Mouse (Mus musculus) megakaryocyte-erythroid progenitor cell, adult 5-6 weeks (primary cell): ENCODE results near the gene Hba-a1. TPM values are rescaled to one million over a fixed set of nuclear protein-coding genes. Genes with fewer than 3 reads are reported as not detected.
"Not testable (repeated sequence)": the region's sequence is repeated elsewhere in the genome, so short reads cannot be mapped to it uniquely, and the experiment has no call there.

Experiments used
- ATAC-seq: replicated peaks from 2 replicates; pipeline ENCODE4 v1.8.0; 2016; ENCODE audit warnings: mild to moderate bottlenecking, inconsistent platforms; ENCODE audit not compliant: severe bottlenecking, poor library complexity, low FRiP score, low TSS enrichment
- total RNA-seq, 2 experiments: library from RNA; stranded (forward) in 1 of 2; stranded (reverse) in 1 of 2; fragments of 200-1000, 215-1000 nt in 1 of 2; fragments of >200 nt in 1 of 2; fragmentation: Nextera tagmentation in 1 of 2; gene quantifications; 2 replicates each; pipeline ENCODE4 v1.2.3; 2014 to 2017

Hba-a1 gene
- total RNA-seq, 2 experiments from 2014 or later: 99.3 to 247 TPM

- peak; percentile 66 for ATAC-seq
These were observed 3.6 kb downstream of the Hba-a1 start, which contains the start of gene Hbq1b for GRCm38 (mm10) chr11:32286695-32287492. TSS of gene Hbq1b (plus strand) at chr11:32286965.

GRCm38 (mm10) chr11:32287493-32287825 lies 4.1 kb downstream of the Hba-a1 start:
- ATAC-seq: no peak

- not testable (repeated sequence) for ATAC-seq
These were observed 9.5 kb downstream of the Hba-a1 start for GRCm38 (mm10) chr11:32292819-32293218.

- ATAC-seq: 0 out of 2 replicates have a peak, but pooled peaks have one; percentile 28
These were observed 10.2 kb downstream of the Hba-a1 start for GRCm38 (mm10) chr11:32293479-32293878.

DNA sequence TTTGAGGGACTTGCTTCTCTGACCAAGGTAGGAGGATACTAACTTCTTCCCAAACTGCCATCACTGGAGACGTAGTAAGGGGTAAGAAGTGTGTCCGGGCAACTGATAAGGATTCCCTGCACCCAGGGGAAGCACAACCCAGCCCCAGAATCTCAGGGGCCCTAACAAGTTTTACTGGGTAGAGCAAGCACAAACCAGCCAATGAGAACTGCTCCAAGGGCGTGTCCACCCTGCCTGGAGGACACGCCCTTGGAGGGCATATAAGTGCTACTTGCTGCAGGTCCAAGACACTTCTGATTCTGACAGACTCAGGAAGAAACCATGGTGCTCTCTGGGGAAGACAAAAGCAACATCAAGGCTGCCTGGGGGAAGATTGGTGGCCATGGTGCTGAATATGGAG lies 12.9 kb downstream of the Hba-a1 start, which contains the start of gene Hba-a2:
TSS of gene Hba-a2 (plus strand) at position 287 of the 400 bp plus-strand sequence.
- ATAC-seq: peak; percentile 93

GRCm38 (mm10) chr11:32297417-32297816 lies 14.1 kb downstream of the Hba-a1 start:
- not testable (repeated sequence) for ATAC-seq

- no peak for ATAC-seq
These were observed 14.7 kb downstream of the Hba-a1 start for GRCm38 (mm10) chr11:32297866-32298531.

DNA sequence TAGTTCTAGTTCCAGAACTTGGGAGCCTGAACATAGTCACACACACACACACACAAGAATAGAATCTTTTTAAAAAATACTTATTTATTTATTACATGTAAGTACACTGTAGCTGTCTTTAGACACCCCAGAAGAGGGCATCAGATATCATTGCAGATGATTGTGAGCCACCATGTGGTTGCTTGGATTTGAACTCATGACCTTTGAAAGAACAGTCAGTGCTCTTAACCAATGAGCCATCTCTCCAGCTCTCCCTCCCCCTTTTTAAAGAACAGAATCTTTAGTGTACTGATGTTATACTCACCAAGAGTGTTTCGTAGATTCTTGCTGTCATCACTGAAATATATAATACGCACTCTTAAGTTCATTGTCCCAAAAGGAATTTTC lies 15.2 kb downstream of the Hba-a1 start:
- no peak for ATAC-seq

- peak; percentile 46; the same call in 1 of the 2 replicates for ATAC-seq
These were observed 16.6 kb downstream of the Hba-a1 start, which contains the start of gene Hbq1a for GRCm38 (mm10) chr11:32299865-32300264. TSS of gene Hbq1a (plus strand) at chr11:32300069.

GRCm38 (mm10) chr11:32300279-32301267 lies 17.3 kb downstream of the Hba-a1 start:
- no peak for ATAC-seq

DNA sequence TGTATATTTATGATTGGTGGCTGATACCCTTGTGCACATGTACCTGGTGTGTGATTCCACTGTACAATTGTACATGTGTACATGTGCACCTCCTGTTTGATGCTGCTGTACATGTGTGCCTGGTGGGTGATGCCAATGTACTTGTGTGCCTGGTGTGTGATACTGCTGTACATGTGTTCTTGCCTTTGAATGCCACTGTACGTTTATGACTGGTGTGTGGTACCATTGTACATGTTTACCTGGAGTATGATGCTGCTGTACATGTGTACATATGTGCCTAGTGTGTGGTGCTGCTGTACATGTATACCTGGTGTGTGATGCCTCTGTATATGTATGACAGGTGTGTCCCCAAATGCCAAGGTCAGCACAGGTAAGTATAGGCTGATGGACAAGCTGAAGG lies 18.2 kb downstream of the Hba-a1 start:
- no peak for ATAC-seq

- ATAC-seq: no peak
These were observed 19.6 kb downstream of the Hba-a1 start for GRCm38 (mm10) chr11:32302824-32303419.

DNA sequence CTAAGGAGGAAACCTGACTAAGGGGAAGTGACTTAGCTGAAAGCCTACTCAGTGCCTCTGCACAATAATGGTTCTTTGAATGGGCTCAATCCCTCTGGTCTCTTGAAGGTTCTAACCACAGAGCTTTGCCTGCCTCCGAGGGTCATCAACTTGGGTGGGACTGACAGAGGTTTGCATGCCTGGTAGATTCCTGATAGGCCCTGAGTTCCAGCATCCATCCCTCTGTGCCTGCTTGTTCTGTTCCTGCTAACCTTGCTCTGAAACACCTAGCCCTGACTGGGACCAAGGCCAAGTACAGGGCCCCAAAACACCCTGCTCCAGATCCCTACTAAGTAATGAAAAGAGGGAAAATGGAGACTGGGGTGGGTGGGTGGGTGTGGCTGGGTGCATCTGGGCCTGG lies 20.1 kb downstream of the Hba-a1 start:
- ATAC-seq: no peak

- no peak for ATAC-seq
These were observed 23.7 kb downstream of the Hba-a1 start for GRCm38 (mm10) chr11:32307006-32307405.

DNA sequence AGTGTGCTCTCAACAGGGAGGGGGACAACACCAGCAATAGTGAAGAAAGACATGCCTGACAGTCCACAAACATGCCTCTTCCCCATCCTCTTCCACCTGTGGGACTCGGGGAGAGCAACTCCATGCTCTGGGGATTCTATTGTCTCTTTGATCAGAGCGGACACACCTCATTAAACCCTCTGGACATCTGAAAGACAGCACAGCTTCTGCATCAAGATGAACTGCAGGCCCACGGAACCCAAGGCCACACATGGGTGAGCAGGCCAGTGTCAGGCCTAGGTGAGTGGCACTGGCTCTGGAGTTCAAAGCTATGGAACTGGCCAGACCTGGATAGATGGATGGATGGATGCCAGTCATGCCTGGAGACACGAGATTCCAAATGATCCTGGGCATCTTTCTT lies 26.1 kb downstream of the Hba-a1 start:
- ATAC-seq: no peak

DNA sequence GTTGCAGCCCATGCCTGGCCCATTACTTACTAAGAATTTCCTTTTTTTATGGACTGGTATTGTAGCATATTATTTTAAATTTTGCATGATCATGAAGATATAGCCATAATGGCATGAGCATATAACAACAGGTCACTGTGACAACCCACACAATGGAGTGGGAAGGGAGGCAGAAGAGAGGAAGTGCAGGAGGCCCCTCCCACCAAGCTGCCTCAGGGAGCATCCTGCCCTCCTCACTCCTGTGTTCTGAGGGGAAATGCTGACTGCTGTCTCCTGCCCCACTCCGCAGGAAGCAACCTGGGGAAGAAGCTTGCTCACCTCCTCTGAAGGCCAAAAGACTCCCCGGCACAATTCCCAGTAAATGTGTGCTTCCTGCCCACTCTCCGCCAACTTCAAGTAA lies 26.6 kb downstream of the Hba-a1 start:
- no peak for ATAC-seq

GRCm38 (mm10) chr11:32316009-32316408 lies 32.7 kb downstream of the Hba-a1 start:
- no peak for ATAC-seq

DNA sequence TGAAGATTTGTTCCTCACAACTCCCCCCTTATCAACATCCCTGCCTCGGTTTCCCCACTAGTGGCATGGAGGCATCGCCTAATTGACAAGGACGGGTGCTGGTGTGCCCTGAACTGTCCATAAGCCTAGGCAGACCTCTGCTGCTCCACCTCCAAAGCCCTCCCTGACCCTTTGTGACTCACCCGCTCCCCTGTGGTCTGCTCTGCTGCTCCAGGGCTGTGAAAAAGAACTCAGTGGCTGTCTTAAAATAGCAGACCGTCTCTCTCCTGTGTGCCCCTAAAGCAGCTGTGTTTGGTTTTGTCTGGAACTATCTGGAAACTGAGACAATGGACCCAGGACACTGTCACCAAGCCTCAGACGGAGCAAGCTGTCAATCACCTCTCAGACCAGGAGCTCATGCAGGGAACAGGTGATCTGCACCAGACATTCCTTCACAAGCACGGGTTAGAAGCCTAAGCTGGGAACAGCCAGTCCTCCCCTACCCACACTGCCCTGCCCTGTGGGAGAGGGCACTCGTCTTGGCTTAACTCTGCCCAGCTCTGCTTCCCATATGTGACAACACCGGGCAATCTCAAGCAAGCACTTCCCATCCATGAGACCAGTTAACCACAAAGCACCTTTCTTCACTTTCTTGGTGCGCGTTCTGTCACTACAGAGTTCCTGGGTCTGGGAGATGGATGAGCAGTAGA lies 37.3 kb downstream of the Hba-a1 start:
- ATAC-seq: no peak

GRCm38 (mm10) chr11:32321196-32321565 lies 37.9 kb downstream of the Hba-a1 start:
- ATAC-seq: peak; percentile 71
